Mouse (Mus musculus) ES-E14 (cell line): ENCODE results near the gene Rplp1.

Experiments used
- HCFC1 ChIP-seq: IDR thresholded peaks from 2 replicates; pipeline ENCODE4 v1.6.1; 2012; ENCODE audit warnings: low read length, inconsistent platforms, borderline replicate concordance; ENCODE audit not compliant: insufficient read depth
- MAFK ChIP-seq: IDR thresholded peaks from 2 replicates; pipeline ENCODE4 v1.6.1; 2014; ENCODE audit warnings: mild to moderate bottlenecking, low read depth, low read length, inconsistent platforms; ENCODE audit not compliant: insufficient read depth

DNA sequence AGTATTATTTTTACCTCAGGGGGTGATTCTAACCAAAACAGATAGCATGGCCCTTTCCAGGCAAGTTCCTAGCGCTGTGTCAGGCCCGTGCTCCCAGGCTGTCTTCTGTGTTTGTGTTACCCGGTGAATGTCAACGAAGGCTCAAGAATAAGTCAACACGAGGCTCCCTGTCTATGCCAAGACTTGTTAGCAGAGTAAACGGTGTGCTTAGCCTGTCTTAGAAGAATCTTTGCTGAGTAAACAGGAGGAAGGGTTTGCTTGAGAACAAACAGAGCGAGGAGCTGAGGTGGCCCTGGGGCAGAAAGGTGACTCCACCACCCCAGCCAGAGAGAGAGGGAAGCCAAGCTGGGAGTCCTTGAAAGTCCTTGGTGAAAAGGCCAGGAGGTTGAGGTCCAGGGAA is 10.1 kb downstream of the Rplp1 start:
- TF ChIP-seq HCFC1 (no peak), MAFK (no peak)
